Mouse (Mus musculus): ENCODE results near the gene Nol12.

The Nol12 gene

GRCm38 (mm10) chr15:78990970-78991525 lies 56.3 kb downstream of the Nol12 start:
- DNase-seq (ENCODE audit: low read depth, low spot score) = no peak

- DNase-seq (ENCODE audit: low read depth, low spot score) = no peak
Measured at GRCm38 (mm10) chr15:78992235-78992634, 57.5 kb downstream of the Nol12 start.

GRCm38 (mm10) chr15:78992925-78993324 lies 58.2 kb downstream of the Nol12 start:
- no peak for DNase-seq (ENCODE audit: low read depth, low spot score)

All from skeletal muscle tissue, adult 2 months (tissue).